Mouse (Mus musculus) skeletal muscle tissue, adult 2 months (tissue): ENCODE results near the gene Slc44a5.
"Not testable (repeated sequence)": the region's sequence is repeated elsewhere in the genome, so short reads cannot be mapped to it uniquely, and the experiment has no call there.

Experiments used
- DNase-seq: peaks from one replicate; pipeline ENCODE4 v3.0.0-alpha.2; 2012; ENCODE audit warnings: low read depth, low spot score

Gene Slc44a5

GRCm38 (mm10) chr3:153969451-153969850, 3.8 kb upstream of the Slc44a5 start:
- DNase-seq = no peak

- DNase-seq = no peak
Observed at GRCm38 (mm10) chr3:153973949-153974760, 919 bp downstream of the Slc44a5 start.

DNA sequence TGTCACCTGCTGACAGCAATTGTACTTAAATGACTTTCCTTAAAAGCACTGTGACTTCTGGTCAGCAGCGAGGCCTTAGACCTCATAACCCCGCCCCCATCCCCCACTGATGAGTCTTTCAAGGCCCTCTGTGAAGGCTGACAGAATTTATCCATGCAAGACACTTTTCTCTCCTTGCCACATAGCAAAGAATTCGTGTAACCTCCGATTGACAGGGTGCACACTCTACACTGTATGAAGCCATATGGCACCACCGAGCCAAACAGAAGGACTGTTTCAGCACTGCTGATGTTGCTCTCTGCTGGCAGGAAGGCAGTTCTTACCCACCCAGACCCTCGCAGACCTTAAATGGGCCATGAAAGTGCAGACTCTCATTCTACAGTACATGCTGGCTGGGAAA, 1.8 kb downstream of the Slc44a5 start:
- DNase-seq = no peak

- no peak for DNase-seq
Observed at GRCm38 (mm10) chr3:153975791-153976190, 2.6 kb downstream of the Slc44a5 start.

GRCm38 (mm10) chr3:153980611-153981010, 7.4 kb downstream of the Slc44a5 start:
- DNase-seq = no peak

DNA sequence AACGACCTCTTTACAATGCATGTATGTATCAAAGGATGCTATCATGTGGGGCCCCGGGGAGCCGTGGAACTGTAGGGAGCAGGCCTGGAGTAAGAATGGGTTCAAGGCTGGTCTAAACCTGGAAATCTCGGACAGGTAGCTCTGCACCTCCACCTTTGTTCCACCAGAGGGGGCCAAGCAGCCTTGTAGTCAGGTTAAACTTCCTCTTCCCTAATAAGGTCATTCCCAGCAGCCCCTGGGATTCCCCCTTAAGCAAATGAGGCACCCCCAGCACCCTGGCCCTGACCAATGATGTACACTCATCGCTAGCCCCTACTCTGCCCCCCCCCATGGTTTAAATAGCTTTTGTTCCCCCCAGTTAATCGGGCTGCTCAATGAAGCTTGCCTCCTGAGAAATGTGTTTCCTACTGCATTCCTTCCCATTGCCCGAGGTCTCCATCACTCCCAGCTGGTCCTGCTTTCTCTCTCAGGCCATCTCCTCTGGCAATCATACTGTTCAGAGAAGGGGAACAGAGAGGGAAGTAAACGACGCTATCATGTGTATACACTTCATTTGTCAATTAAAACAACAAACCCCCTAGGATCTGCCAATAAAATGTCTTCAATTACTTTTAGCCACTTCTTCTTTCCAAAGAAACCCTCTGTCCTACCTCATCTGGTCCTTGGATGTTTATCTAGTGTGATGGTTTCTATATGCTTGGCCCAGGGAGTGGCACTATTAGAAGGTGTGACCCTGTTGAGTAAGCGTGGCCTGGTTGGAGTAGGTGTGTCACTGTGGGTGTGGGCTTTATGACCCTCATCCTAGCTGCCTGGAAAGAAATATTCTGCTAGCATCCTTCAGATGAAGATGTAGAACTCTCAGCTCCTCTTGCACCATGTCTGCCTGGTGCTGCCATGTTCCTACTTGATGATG, 11.4 kb downstream of the Slc44a5 start:
- no peak for DNase-seq

GRCm38 (mm10) chr3:153999797-154000528, 26.7 kb downstream of the Slc44a5 start:
- DNase-seq = no peak

DNA sequence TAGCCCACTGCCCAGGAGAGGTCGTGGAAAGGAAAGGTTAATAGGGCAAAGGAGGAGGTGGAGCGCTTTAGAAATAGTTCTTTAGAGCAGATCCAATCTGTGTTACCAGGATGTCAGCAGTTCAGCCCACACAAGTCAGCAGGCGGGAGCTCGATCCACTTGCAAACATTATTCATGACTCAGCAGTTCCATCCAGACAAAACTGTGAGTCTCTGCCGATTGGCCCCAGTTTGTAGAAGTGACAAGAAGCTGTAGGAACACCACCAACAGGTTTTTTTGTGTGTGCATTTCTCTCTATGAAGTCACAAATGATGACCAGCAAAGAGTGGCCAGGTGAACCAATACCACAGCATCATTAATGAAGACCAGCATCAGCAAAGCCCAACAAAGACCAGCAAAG, 28.1 kb downstream of the Slc44a5 start:
- DNase-seq = no peak

DNA sequence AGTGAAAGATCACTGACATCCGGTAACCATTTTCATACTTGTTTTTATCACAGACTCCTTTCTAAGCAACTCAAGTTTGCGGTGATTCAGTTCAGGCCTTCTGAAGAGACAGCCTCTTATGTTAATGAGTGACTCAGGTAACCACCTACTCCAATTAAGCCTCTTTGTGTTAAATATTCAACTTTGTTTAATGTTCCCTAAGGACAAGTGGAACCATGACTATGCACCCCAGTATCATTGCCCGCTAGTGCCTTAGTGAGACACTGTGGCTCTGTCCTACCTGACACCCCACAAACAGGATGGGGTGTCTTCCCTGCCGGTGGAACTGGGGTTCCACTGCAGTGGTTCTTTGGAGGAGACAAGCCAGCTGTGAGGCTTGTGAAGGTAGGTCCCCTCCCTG, 73.6 kb downstream of the Slc44a5 start:
- no peak for DNase-seq

DNA sequence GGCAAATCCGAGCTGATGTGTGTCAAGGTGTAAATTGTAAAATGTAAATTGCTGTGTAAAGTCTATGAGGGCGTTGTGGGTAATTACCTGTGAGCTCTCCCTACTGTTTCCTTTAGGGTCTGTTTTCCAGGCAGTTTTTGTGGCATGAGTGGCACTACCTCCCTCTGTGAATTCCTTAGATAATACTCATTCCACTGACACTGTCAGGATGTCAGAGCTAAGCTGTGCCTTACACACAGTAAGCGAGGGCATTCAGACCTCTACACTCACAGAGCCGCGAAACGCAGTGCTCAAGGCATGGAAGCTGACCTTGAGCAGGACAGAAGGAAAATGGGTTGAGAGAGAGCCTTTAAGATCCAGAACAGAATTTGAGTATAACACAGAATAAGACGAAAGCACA, 80.1 kb downstream of the Slc44a5 start:
- no peak for DNase-seq

- no peak for DNase-seq
Observed at GRCm38 (mm10) chr3:154057464-154057863, 84.2 kb downstream of the Slc44a5 start.

DNA sequence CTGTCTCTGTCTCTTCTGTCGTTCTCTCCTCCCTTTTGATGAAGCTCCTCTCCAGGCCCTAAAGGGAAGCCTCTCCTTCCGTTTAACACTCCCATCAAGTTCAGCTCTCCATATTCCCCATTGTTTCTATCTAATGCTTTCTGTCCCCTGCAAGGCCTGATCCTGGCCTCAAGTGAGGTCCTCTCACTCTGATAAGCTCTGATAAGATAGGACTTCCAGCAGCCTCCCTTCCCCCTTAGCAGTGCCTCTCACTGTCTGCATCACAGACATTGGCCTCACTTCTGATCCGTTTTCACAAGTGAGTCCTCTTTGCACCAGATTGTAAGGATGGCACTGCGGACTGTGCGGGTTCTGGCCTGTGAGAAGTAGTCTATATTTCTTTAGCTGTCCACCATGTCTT, 85.0 kb downstream of the Slc44a5 start:
- DNase-seq = no peak

DNA sequence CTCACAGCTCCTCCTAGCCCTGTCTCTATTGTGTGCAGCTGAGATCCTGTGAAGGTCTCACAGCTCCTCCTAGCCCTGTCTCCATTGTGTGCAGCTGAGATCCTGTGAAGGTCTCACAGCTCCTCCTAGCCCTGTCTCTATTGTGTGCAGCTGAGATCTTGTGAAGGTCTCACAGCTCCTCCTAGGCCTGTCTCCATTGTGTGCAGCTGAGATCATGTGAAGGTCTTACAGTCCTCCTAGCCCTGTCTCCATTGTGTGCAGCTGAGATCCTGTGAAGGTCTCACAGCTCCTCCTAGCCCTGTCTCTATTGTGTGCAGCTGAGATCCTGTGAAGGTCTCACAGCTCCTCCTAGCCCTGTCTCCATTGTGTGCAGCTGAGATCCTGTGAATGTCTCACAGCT, 98.8 kb downstream of the Slc44a5 start:
- not testable (repeated sequence) for DNase-seq

- DNase-seq = no peak
Observed at GRCm38 (mm10) chr3:154075749-154076148, 102.5 kb downstream of the Slc44a5 start.

GRCm38 (mm10) chr3:154081687-154082086, 108.5 kb downstream of the Slc44a5 start:
- DNase-seq = no peak

GRCm38 (mm10) chr3:154082241-154082640, 109.0 kb downstream of the Slc44a5 start:
- no peak for DNase-seq

- DNase-seq = no peak
Observed at GRCm38 (mm10) chr3:154082961-154083360, 109.7 kb downstream of the Slc44a5 start.

GRCm38 (mm10) chr3:154089996-154090395, 116.8 kb downstream of the Slc44a5 start:
- DNase-seq = no peak

- no peak for DNase-seq
Observed at GRCm38 (mm10) chr3:154091468-154092338, 118.5 kb downstream of the Slc44a5 start.

- DNase-seq = no peak
Observed at GRCm38 (mm10) chr3:154092466-154092865, 119.2 kb downstream of the Slc44a5 start.

DNA sequence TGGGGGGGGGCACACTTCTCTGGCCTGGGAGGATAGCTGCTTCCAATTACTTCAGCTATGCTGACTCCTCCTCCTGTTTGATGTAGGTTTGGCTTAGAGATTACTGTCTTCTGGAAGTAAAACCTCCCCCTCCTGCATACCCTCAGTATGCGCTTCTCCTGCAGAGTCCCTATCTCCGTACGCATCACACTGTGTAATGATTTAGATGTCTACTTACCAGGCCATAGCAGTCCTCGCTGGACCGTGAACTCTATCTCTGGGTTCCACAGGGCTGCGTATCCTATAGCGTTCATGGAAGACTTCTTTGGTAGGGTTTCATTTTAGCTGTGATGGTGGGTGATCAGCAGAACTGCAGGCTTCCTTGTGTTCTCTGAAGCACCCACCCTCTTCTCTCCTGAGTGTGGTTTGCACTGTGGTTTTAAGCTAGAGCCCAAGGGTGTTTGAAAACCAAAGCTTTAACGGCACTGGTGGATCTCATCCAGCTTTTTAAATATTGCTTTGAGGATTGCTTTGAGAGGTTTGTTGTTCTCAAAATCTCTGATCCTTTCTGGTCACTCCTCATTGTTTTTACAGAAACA, 120.6 kb downstream of the Slc44a5 start:
- no peak for DNase-seq
